Mouse (Mus musculus): ENCODE measurements around the gene Pus1. TPM values are rescaled to one million over a fixed set of nuclear protein-coding genes. Genes with fewer than 3 reads are reported as not detected.
A peak's percentile ranks its signal among the peaks of the same experiment; 100 is the strongest.

The Pus1 gene
- total RNA-seq (2014; rRNA removed) (11.6 and 14.5 TPM in 2 replicates), polyA plus RNA-seq (2012; rRNA removed) (14.5 and 19.2 TPM in 2 replicates)

DNA sequence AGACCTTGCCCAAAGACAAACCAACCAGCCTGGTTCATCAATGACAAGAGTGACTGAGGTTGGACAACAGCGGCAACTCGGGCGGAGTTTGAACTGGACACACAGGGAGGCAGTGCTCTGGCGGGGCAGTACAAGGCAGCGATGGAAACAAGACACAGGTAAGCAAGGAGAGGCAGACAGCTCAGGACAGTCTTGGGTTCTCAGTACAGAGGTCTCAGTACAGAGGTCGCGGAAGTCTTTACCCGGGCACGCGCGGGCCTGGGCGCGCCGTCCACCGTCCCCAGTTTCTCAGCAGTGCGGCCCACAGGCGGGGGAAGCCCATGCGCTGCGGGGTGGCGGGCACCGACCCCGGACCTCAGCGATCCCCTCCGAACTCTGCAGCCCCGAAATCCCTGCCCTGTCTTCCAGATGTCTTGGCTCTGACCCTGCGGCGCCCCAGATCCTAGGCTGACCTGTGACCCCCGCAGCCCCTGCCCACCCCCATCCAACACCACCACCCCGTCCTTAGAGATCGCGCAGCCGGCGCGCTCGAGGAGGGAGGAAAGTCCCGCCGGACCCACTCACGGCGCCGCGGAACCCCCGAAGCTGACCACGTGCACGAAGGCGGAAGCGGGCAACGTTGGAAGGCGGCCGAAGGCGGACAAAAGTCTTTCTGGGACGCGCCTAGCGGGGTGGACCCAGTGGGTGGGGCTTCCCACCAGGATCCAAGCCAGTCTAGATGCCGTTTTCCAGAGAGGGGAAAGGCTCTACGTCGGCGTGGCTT, at the start of gene Pus1:
Pus1 (minus strand) TSS at position 662 of the 763 bp plus-strand sequence.
- H3K36me3 ChIP-seq (ENCODE audit: control insufficient read depth, insufficient read depth, low read length) = no peaks in the 10 kb centered on the region; the same call in 1 of the 2 replicates
- H3K79me2 ChIP-seq (ENCODE audit: control insufficient read depth, insufficient read depth, low read length) = no peaks in the 10 kb centered on the region; the same call in 1 of the 2 replicates
- under 1% methylated on average over 47 of the region's 57 CpGs for WGBS
- peak; percentile 71 for DNase-seq (ENCODE audit: extremely low read depth, low read depth, low spot score)
- H3K9ac ChIP-seq (ENCODE audit: low read depth, low read length) = peak within 1 kb of the TSS; percentile 79
- no peaks in the 10 kb centered on the region for H3K27me3 ChIP-seq (ENCODE audit: control insufficient read depth, insufficient read depth, low read length)
- H3K4me1 ChIP-seq (ENCODE audit: control insufficient read depth, insufficient read depth, low read length) = peaks cover 6% of the 10 kb centered on the region
- peak within 1 kb of the TSS; percentile 76 for H3K4me3 ChIP-seq (ENCODE audit: insufficient read depth, low read depth, low read length)
- TF ChIP-seq POLR2A (IDR thresholded peaks at IDR 0.05; ENCODE audit: extremely low read depth, insufficient read depth, low read length) (no peak), CTCF (IDR thresholded peaks at IDR 0.05; ENCODE audit: low read depth, low read length) (no peak)
- peak within 1 kb of the TSS; percentile 33 for H3K27ac ChIP-seq (replicated peaks; ENCODE audit: insufficient read depth, low read depth, low read length)

GRCm38 (mm10) chr5:110827576-110827975, 47.1 kb upstream of the Pus1 start:
- H3K79me2 ChIP-seq (ENCODE audit: control insufficient read depth, insufficient read depth, low read length) = no peaks in the 10 kb centered on the region
- no peak overlapping the region for H3K27ac ChIP-seq (replicated peaks; ENCODE audit: insufficient read depth, low read depth, low read length)
- 84% methylated on average over 5 of the region's 5 CpGs for WGBS
- no peaks in the 10 kb centered on the region for H3K4me1 ChIP-seq (ENCODE audit: control insufficient read depth, insufficient read depth, low read length)
- H3K27me3 ChIP-seq (ENCODE audit: control insufficient read depth, insufficient read depth, low read length) = no peaks in the 10 kb centered on the region
- H3K4me3 ChIP-seq (ENCODE audit: insufficient read depth, low read depth, low read length) = no peak overlapping the region
- H3K9ac ChIP-seq (ENCODE audit: low read depth, low read length) = no peak overlapping the region
- no peak for TF ChIP-seq CTCF (IDR thresholded peaks at IDR 0.05; ENCODE audit: low read depth, low read length)
- TF ChIP-seq POLR2A (IDR thresholded peaks at IDR 0.05; ENCODE audit: extremely low read depth, insufficient read depth, low read length) = no peak
- DNase-seq (ENCODE audit: extremely low read depth, low read depth, low spot score) = no peak
- H3K36me3 ChIP-seq (ENCODE audit: control insufficient read depth, insufficient read depth, low read length) = peaks cover 7% of the 10 kb centered on the region

GRCm38 (mm10) chr5:110826781-110827495, 46.5 kb upstream of the Pus1 start:
- Histone ChIP-seq H3K9ac (ENCODE audit: low read depth, low read length) (no peak overlapping the region), H3K79me2 (ENCODE audit: control insufficient read depth, insufficient read depth, low read length) (no peaks in the 10 kb centered on the region)

GRCm38 (mm10) chr5:110824421-110824820, 44.0 kb upstream of the Pus1 start:
- no peaks in the 10 kb centered on the region for H3K4me1 ChIP-seq (ENCODE audit: control insufficient read depth, insufficient read depth, low read length)
- no peaks in the 10 kb centered on the region for H3K27me3 ChIP-seq (ENCODE audit: control insufficient read depth, insufficient read depth, low read length)
- H3K4me3 ChIP-seq (ENCODE audit: insufficient read depth, low read depth, low read length) = no peak overlapping the region
- no peak for DNase-seq (ENCODE audit: extremely low read depth, low read depth, low spot score)
- no peak overlapping the region for H3K27ac ChIP-seq (replicated peaks; ENCODE audit: insufficient read depth, low read depth, low read length)
- 88% methylated on average over 4 of the region's 4 CpGs for WGBS
- TF ChIP-seq CTCF (IDR thresholded peaks at IDR 0.05; ENCODE audit: low read depth, low read length) = no peak
- no peak for TF ChIP-seq POLR2A (IDR thresholded peaks at IDR 0.05; ENCODE audit: extremely low read depth, insufficient read depth, low read length)
- no peaks in the 10 kb centered on the region for H3K79me2 ChIP-seq (ENCODE audit: control insufficient read depth, insufficient read depth, low read length)
- peaks cover 7% of the 10 kb centered on the region for H3K36me3 ChIP-seq (ENCODE audit: control insufficient read depth, insufficient read depth, low read length)
- H3K9ac ChIP-seq (ENCODE audit: low read depth, low read length) = no peak overlapping the region

More at GRCm38 (mm10) chr5:110826781-110827495, 46.5 kb upstream of the Pus1 start:
- Histone ChIP-seq H3K4me1 (ENCODE audit: control insufficient read depth, insufficient read depth, low read length) (no peaks in the 10 kb centered on the region), H3K27me3 (ENCODE audit: control insufficient read depth, insufficient read depth, low read length) (no peaks in the 10 kb centered on the region), H3K36me3 (ENCODE audit: control insufficient read depth, insufficient read depth, low read length) (peaks cover 7% of the 10 kb centered on the region), H3K4me3 (ENCODE audit: insufficient read depth, low read depth, low read length) (no peak overlapping the region), H3K27ac (replicated peaks; ENCODE audit: insufficient read depth, low read depth, low read length) (no peak overlapping the region)
- TF ChIP-seq CTCF (IDR thresholded peaks at IDR 0.05; ENCODE audit: low read depth, low read length) (no peak), POLR2A (IDR thresholded peaks at IDR 0.05; ENCODE audit: extremely low read depth, insufficient read depth, low read length) (no peak)
- DNase-seq (ENCODE audit: extremely low read depth, low read depth, low spot score) = peak; percentile 17
- 84% methylated on average over 8 of the region's 8 CpGs for WGBS

DNA sequence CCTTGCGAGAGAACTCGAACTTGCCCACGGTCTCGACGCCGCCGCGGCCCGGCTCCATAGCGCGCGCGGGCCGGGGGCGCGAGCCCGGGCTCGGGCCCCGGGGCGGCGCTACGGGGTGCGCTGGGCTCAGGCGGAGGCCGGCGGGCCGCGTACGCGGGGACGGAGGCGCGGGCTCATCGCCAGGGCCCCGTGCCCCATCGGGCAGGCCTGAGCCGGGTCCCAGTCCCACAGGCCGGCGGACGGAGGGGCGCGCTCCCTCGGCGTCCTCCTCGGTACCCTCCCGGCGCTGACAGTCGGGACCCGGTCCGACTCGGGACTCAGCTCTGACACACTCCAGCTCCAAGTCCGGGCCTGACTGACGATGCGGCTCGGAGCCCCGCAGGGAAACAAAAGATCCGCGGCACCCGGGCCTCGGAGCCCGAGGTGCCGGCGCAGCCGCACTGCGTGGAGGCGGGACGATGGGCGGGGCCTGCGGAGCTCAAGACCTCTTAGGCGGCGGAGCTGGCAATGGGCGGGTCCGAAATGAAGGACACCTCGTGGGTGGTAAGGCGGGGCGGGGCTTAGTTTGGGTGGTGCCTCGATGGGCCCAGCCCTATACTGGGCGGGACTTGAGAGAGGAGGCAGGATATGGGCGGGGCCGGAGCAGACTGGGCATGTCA, 29.3 kb upstream of the Pus1 start, which contains the start of gene Ulk1:
Ulk1 (minus strand) TSS at position 431 of the 659 bp plus-strand sequence.
- Histone ChIP-seq H3K4me3 (ENCODE audit: insufficient read depth, low read depth, low read length) (peak within 1 kb of the TSS; percentile 80), H3K4me1 (ENCODE audit: control insufficient read depth, insufficient read depth, low read length) (peaks cover 21% of the 10 kb centered on the region), H3K27me3 (ENCODE audit: control insufficient read depth, insufficient read depth, low read length) (no peaks in the 10 kb centered on the region), H3K9ac (ENCODE audit: low read depth, low read length) (peak within 1 kb of the TSS; percentile 99), H3K27ac (replicated peaks; ENCODE audit: insufficient read depth, low read depth, low read length) (peak within 1 kb of the TSS; percentile 92), H3K79me2 (ENCODE audit: control insufficient read depth, insufficient read depth, low read length) (peaks cover 28% of the 10 kb centered on the region; the same call in 1 of the 2 replicates), H3K36me3 (ENCODE audit: control insufficient read depth, insufficient read depth, low read length) (peaks cover 4% of the 10 kb centered on the region; the same call in 1 of the 2 replicates)
- 1% methylated on average over 79 of the region's 80 CpGs for WGBS
- TF ChIP-seq POLR2A (IDR thresholded peaks at IDR 0.05; ENCODE audit: extremely low read depth, insufficient read depth, low read length) = peak; percentile 99
- no peak for TF ChIP-seq CTCF (IDR thresholded peaks at IDR 0.05; ENCODE audit: low read depth, low read length)
- peak; percentile 94 for DNase-seq (ENCODE audit: extremely low read depth, low read depth, low spot score)

All from liver, adult 2 months (tissue).